Mouse (Mus musculus) gastrocnemius, postnatal 10 days (tissue): Measurements from ENCODE around the gene 2210016L21Rik. TPM values are rescaled to one million over a fixed set of nuclear protein-coding genes. Genes with fewer than 3 reads are reported as not detected.
A peak's percentile ranks its signal among the peaks of the same experiment; 100 is the strongest.

Source experiments
- DNase-seq: peaks from one replicate; pipeline ENCODE4 v3.0.0; 2021; ENCODE audit warnings: mixed read lengths
- total RNA-seq, 2 experiments: library from RNA; stranded (reverse); gene quantifications; 2 replicates each; pipeline ENCODE4 v1.2.3; 2021

The 2210016L21Rik gene
- total RNA-seq, 2 experiments from 2014 or later: 31.0 to 32.1 TPM

DNA sequence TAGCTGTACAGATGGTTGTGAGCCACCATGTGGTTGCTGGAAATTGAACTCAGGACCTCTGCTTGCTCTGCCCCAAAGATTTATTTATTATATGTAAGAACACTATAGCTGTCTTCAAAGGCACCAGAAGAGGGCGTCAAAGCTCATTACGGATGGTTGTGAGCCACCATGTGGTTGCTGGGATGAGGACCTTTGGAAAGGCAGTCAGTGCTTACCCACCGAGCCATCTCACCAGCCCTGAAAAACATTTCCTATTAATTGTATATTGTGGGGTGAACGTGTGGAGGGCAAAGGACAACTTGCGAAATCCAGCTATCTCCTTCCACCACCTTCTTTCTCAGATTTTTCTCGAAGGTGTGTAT lies 36.9 kb downstream of the 2210016L21Rik start:
- no peak for DNase-seq

DNA sequence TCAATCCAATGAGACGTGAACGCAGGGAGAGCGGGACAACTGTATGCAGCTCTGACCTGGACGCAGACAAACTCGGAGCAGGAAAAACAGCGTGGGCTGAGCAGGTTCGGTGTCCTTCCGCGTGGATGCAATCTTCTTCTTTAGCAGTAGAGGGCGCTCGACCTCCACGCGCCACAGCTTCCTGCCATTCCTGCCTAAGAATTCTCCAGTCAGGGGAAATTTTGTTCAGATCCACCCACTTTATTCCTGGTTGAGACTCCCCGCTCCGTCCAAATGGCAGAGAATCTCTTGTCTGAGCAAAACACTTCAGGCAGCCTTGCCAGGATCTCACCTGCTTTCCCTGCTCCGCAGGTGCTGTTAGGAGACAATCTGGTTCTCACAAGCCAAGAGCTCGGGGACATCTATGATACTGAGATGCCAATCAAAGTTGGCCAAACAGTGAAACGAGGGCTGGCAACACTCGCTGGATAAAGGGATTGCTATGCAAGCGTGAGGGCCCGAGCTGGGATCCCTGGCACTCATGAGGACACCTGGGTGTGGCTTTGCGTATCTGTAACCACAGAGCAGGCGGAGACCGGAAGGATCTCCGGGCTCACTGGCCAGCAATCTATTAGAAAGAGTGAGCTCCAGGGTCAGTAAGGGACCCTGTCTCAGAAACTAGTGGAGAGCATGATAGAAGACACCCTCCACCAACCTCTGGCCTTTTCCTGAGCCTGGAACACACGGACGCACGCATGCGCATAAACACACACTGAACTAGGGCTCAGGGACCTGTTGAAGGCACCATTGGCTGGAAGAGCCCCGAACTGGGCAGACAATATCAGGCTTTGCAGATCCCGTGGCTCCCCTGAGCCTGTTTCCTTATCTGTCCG lies 37.5 kb downstream of the 2210016L21Rik start:
- DNase-seq: peak; percentile 59

DNA sequence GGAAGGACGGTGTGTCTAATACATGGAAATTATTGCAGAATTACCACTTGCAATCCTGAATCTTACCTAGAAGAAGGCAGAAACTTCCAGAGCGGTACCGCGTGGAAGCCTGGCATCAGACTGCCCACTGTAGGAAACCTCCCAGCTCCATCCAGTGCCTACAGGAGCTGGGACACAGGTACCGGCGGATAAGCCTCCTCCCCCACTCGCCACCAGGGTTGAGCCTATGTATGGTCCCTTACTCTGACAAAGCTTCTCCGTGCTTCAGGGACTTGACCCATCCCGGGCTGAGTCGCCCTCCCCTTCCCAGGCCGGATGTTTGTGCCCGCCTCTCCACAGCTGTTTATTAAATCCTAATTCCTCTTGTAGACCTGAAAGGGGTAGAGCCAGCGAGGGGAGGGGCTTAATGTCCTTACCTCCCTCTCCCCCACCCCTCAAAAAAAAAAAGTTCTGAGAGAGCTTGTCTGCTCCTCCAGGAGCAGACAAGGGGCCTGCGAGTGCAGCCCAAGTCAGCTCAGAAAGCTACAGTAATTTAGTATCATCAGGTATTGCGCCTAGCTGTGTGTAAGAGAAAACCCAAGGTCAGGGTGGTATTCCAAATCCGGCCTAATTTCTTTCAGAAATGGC lies 38.3 kb downstream of the 2210016L21Rik start:
- DNase-seq: no peak

DNA sequence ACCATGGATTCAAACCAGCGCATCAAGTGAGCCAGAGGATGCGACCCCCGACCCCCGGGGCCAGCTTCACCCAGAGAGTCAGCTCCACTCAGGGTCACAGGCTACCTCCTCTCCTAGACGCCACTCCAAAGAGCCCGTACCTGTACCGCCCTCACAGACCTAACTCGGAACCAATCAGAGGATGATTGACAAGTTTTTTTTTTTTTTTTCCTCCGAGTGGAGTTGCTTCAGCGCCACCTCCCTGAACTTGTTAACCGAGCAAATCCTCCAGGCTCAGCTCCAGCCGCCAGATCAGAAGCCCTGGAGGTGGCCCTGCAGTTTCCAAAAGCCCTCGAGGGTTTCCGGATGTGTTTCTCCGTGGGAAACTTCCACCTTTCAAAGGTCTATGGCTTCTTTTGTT lies 40.0 kb downstream of the 2210016L21Rik start:
- DNase-seq: no peak

DNA sequence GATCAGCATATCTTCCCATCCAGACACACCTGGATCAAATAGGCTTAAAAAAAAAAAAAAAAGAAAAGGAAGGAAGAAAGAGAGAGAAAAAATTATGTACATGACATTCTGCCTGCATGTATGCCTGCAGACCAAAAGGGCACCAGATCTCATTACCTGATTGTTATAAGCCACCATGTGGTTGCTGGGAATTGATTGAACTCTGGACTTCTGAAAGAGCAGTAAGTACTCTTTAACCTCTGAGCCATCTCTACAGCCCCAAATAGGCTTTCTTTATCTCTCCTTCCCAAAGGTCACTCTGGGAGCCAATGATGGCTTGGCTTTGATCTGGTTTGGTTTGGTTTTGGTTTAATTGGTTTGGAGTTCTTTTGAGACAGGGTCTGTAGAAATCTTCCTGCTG lies 43.1 kb downstream of the 2210016L21Rik start:
- DNase-seq: no peak

DNA sequence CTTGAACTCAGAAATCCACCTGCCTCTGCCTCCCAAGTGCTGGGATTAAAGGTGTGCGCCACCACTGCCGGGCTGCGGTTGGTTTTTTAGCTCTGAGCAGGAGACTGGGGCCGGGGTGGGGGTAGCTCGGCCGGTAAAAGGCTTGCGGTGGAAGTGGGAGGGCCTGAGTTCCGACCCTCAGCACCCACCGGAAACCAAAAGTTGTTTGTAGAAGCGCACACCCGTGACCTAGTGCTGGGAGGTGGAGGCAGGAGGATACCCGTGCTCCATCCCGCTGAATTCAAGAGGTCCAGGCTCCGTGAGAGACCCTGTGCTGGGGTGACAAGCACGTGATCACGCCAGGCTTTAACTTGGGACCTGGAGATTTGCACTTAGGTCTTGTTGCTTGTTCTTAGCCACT lies 54.5 kb downstream of the 2210016L21Rik start:
- DNase-seq: no peak

DNA sequence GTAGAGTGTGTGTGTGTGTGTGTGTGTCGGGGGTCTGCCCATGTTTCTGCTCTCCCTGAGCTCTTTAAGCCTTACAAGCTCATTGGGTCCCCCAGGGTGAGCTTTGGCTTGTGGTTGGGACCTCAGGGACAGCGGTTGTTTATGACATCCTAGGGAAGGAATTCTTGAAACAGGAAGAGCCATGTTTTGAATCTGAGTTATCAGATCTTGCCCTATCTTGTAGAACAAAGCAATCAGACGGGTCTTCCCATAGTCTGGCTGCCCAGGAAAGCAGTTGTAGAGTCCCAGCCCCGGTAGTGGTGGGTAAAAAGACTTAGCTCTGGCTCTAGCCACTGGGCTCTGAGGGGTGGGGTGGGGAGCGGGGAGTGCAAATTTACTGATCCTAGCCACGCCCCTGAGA lies 55.4 kb downstream of the 2210016L21Rik start:
- DNase-seq: no peak

Other genes with a start within 250 kb of the 2210016L21Rik start
- 1 to 10 TPM; 3.5 to 4.6 TPM for gene Tchp, start 234.4 kb upstream of the 2210016L21Rik start, total RNA-seq
- 10 to 100 TPM; 37.1 to 39.5 TPM for gene Ankrd13a, start 167.5 kb upstream of the 2210016L21Rik start, total RNA-seq
- 10 to 100 TPM; 25.5 to 31.9 TPM for gene Git2, start 166.6 kb upstream of the 2210016L21Rik start, total RNA-seq
- gene 1500011B03Rik, start 118.7 kb upstream of the 2210016L21Rik start, total RNA-seq: 10 to 100 TPM; 18.2 to 18.9 TPM
- gene 4930519G04Rik, start 88.5 kb upstream of the 2210016L21Rik start, total RNA-seq: not detected
- gene Gm9936, start 83.5 kb upstream of the 2210016L21Rik start, total RNA-seq: not detected
- 1 to 10 TPM in 1 of 2 experiments, under 1 TPM in 1; 0.73 to 1.3 TPM for gene Oasl2, start 45.2 kb upstream of the 2210016L21Rik start, total RNA-seq
- gene Oasl1, start 18.9 kb upstream of the 2210016L21Rik start, total RNA-seq: not detected
- gene Hnf1a, start 28.9 kb downstream of the 2210016L21Rik start, total RNA-seq: not detected
- 10 to 100 TPM; 39.9 to 44.5 TPM for gene Sppl3, start 69.0 kb downstream of the 2210016L21Rik start, total RNA-seq
- gene Gm10401, start 156.1 kb downstream of the 2210016L21Rik start, total RNA-seq: not detected
- 10 to 100 TPM; 53.8 to 67.7 TPM for gene Acads, start 177.2 kb downstream of the 2210016L21Rik start, total RNA-seq
- gene Unc119b, start 192.8 kb downstream of the 2210016L21Rik start, total RNA-seq: 10 to 100 TPM; 13.4 to 18.5 TPM
- gene Mlec, start 216.0 kb downstream of the 2210016L21Rik start, total RNA-seq: 100 to 1,000 TPM; 231 to 235 TPM